Mouse (Mus musculus) hematopoietic stem cell, adult 5-6 weeks (primary cell): ENCODE measurements around the gene Zfp213. TPM values are rescaled to one million over a fixed set of nuclear protein-coding genes. Genes with fewer than 3 reads are reported as not detected.

ENCODE experiments used
- ATAC-seq, 2 experiments: fragments of 125-278 bp in 1 of 2; replicated peaks in 1 of 2; 2 replicates each; pipeline ENCODE4 v1.8.0; 2016 to 2017; ENCODE audit warnings: inconsistent platforms in 2 of 2, mild to moderate bottlenecking in 2 of 2, moderate number of reproducible peaks in 2 of 2, low read depth in 1 of 2, moderate TSS enrichment in 1 of 2; ENCODE audit not compliant: low FRiP score in 2 of 2, poor library complexity in 2 of 2, severe bottlenecking in 2 of 2, insufficient read depth in 1 of 2, low TSS enrichment in 1 of 2
- total RNA-seq: library from RNA; stranded (forward); fragments of 172-1452, 232-1000 nt; gene quantifications from 2 replicates; pipeline ENCODE4 v1.2.3, GENCODE M21; 2017

Gene Zfp213
- total RNA-seq, 1 experiment from 2014 or later = 11.4 TPM

- ATAC-seq = peak; percentile 38 to 39
Observed at GRCm38 (mm10) chr17:23550188-23550791, 13.7 kb downstream of the Zfp213 start.

- ATAC-seq = no peak
Observed at GRCm38 (mm10) chr17:23549441-23549840, 14.6 kb downstream of the Zfp213 start.

DNA sequence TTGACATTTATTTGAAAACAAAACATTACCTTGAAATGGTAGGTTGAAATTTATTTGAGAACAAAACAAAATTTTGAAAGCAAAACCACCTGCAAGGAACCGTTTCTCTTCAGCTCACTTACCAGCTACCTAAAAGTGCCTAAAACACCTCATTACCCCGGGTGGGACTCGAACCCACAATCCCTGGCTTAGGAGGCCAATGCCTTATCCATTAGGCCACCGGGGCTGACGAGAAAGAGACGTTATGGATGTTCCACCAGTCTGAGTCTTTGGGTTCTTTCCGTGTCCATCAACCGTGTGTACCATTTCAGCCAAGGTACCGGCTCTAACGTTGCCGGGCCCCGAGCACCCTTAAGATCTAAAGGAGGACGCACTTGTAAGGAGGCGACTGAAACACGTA is 15.4 kb downstream of the Zfp213 start:
- ATAC-seq = peak; percentile 9 to 14; a peak in 3 of 4 replicates

DNA sequence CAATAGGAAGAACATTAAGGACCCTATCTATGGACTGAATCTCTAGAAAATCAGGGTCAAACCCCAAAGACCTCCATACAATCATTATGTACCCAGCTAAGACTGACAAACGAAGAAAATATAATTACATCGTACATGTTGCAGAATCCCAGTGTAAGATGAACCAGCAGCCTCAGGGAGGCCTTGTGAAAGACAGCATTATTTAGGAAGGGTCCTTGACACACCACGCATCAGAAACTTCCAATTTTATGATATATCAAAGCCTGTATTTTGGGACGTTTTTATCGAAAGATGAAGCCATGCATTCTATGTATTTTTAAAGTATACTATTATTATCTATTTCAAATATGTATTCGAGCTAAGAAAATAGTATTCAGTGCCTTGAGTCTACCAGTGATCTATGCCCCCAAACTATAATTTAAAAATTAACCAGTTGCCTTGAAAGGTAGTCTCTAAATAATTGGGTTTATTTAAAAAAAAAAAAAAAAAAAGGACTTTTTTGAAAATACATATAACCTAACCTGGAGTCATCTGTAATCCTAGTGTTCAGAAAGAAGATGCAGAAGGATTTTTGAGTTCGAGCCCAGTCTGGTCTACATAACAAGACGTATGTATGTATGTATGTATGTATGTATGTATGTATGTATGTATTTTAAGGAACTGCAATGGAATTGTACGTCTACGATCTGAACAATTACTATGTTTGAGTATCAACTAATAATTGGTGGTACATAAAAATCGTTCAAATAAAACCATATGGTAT is 16.2 kb downstream of the Zfp213 start:
- ATAC-seq = no peak

DNA sequence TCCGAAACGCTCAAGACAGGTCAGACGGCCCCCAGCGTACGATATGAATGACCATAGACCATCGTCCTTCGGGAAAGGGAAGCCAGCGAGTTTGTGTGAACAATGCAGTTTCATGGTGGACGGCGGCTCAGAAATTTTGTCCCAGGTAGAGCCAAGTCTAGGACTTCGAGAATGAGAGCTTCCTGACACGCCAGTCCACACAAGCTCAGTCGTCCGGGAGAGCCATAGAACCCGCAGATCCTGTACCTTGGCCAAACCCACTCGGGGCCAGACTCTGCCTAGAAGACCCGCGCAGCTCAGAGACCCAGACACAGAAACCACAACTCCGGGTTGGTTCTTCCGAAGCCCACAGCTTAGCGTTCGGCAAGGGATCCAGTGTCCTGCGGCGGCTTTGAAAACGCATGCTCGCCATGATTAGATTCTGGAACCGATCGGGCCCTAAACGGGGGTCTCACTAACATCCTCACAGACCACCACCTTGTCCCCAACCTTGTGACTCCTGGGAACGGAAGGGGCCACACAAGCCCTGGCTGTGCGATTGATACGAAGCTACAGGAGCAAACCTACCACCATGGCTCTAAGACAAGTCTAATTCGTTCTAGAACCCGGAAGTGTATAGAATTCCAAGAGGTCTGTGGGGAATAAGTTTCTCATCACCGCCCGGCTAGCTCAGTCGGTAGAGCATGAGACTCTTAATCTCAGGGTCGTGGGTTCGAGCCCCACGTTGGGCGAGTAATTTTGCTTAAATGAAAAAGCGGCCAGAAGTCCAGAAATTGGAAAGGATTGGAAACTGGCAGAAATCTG is 17.1 kb downstream of the Zfp213 start:
- peak; percentile 5 to 16; a peak in 1 of 4 replicates for ATAC-seq

DNA sequence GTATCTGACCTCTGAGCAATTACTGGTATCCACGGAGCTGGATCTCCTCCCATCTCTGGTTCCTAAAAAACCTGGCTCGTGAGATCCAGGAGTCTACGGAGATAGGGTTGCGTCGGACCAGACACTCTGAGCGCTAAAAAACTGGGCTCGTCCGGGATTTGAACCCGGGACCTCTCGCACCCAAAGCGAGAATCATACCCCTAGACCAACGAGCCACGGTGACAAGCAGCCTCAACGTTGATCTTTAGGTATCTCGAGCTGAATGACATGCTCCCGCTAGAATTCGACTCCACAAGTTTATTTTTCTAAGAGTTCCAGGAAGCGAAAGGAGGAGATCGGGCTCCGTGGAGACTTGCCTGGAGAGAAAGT is 17.7 kb downstream of the Zfp213 start:
- ATAC-seq = peak; percentile 4 to 18; a peak in 3 of 4 replicates

DNA sequence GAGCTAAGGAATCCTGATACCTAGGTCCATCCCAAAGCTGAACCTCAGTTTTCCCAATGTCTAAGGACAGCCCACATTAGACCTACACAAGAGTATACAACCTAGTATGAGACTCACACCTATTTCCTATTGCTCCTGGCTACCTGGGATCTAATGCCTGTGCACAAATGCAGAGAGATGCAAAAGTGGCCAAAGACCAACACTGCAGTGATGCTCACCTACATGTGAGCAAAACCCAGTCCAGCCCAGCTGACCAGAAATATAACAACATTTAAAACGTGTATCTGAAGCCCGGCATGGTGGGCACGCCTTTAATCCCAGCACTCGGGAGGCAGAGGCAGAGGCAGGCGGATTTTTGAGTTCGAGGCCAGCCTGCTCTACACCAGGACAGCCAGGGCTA is 18.2 kb downstream of the Zfp213 start:
- no peak for ATAC-seq

DNA sequence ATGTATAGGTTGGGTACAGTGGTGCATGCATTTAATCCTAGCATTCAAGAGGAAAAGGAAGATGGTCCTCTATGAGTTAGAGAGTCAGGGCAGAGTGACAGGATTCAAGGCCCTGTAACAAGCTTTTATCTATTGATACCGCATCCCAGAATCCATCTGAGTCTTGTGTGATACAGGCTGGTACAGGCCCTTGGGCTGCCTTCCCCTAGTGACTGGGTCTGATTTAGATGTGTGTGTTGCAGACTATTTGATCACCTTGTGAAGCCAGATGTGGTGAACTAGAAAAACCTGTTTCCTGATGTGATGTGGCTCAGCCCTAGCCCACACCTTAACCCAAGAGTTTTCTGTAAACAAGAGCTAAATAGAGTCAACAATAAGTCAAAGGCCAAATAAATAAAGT is 19.3 kb downstream of the Zfp213 start:
- no peak for ATAC-seq

- ATAC-seq = no peak
Observed at GRCm38 (mm10) chr17:23543983-23544382, 20.1 kb downstream of the Zfp213 start.

GRCm38 (mm10) chr17:23543325-23543724 is 20.7 kb downstream of the Zfp213 start:
- ATAC-seq = no peak

DNA sequence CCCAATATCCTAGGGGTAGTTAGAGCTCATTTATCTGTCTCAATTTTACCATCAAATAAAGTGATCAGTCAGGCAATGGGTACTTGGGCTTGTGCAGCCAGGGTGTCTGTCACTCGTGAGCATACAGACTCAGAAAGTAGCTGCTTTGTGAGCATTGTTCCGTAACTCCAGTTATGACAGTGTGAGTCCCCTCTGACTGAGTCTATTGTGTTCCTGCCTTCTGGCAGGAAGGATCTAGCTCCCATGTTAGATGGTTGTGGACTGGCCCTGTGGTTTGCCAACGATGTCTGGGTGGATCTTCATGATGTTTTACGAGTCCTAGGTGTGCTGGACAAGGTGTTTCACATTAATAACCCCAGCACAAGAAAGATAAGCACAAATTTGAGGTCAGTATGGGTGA is 21.2 kb downstream of the Zfp213 start:
- no peak for ATAC-seq

GRCm38 (mm10) chr17:23542004-23542720 is 21.9 kb downstream of the Zfp213 start:
- no peak for ATAC-seq

- no peak for ATAC-seq
Observed at GRCm38 (mm10) chr17:23540605-23541475, 23.2 kb downstream of the Zfp213 start.

- ATAC-seq = no peak
Observed at GRCm38 (mm10) chr17:23540106-23540505, 23.9 kb downstream of the Zfp213 start.

GRCm38 (mm10) chr17:23539608-23540007 is 24.4 kb downstream of the Zfp213 start:
- no peak for ATAC-seq

- ATAC-seq = no peak
Observed at GRCm38 (mm10) chr17:23538299-23539015, 25.6 kb downstream of the Zfp213 start.
